Mouse (Mus musculus) neural tube, embryonic 14.5 days (tissue): Measurements from ENCODE around the gene Myl7. TPM values are rescaled to one million over a fixed set of nuclear protein-coding genes. Genes with fewer than 3 reads are reported as not detected.
A peak's percentile ranks its signal among the peaks of the same experiment; 100 is the strongest.

Experiments used
- ATAC-seq: fragments of 200-750 bp; cut with Nextera tagmentation; 2 replicates; pipeline ENCODE4 v1.8.0; 2017; ENCODE audit warnings: low read depth, mild to moderate bottlenecking, moderate TSS enrichment, moderate library complexity
- H3K27ac ChIP-seq: fragments of 300-500 bp; sonication (generic); 2 replicates; pipeline ENCODE4 v1.5.1; 2014; ENCODE audit warnings: low read depth, mild to moderate bottlenecking, control low read depth, low read length, moderate library complexity, mixed read lengths
- H3K27me3 ChIP-seq: fragments of 300-500 bp; sonication (generic); 2 replicates; pipeline ENCODE4 v1.6.1; 2014; ENCODE audit warnings: low read length; ENCODE audit not compliant: control insufficient read depth, insufficient read depth
- H3K36me3 ChIP-seq: fragments of 300-500 bp; sonication (generic); 2 replicates; pipeline ENCODE4 v1.6.1; 2014; ENCODE audit warnings: low read length, mixed read lengths; ENCODE audit not compliant: control insufficient read depth, insufficient read depth
- H3K4me1 ChIP-seq: fragments of 300-500 bp; sonication (generic); 2 replicates; pipeline ENCODE4 v1.6.1; 2014; ENCODE audit warnings: low read length; ENCODE audit not compliant: control insufficient read depth, insufficient read depth
- H3K4me2 ChIP-seq: fragments of 300-500 bp; sonication (generic); 2 replicates; pipeline ENCODE4 v1.6.1; 2014; ENCODE audit warnings: mild to moderate bottlenecking, low read depth, low read length, control low read depth
- H3K4me3 ChIP-seq: fragments of 300-500 bp; sonication (generic); 2 replicates; pipeline ENCODE4 v1.5.1; 2014; ENCODE audit warnings: low read depth, low read length, control low read depth, mixed read lengths
- H3K9ac ChIP-seq: fragments of 300-500 bp; sonication (generic); replicated peaks from 2 replicates; pipeline ENCODE4 v1.6.1; 2014; ENCODE audit warnings: low read depth, mild to moderate bottlenecking, control low read depth, low read length, mixed read lengths
- H3K9me3 ChIP-seq: fragments of 300-500 bp; sonication (generic); 2 replicates; pipeline ENCODE4 v1.6.1; 2016; ENCODE audit warnings: low read length; ENCODE audit not compliant: control insufficient read depth
- WGBS: fragments of 180-500 bp; shearing (Covaris S2); extraction: QIAGEN DNeasy Blood & Tissue Kit; methylation state at CpG from one replicate; pipeline ENCODE4 v1.1.7; 2014; 5-methylcytosine and 5-hydroxymethylcytosine counted together
- polyA plus RNA-seq: library from polyadenylated mRNA; unstranded; fragments of >200 nt; fragmentation: Nextera tagmentation; extraction: Ambion mirVana; gene quantifications from 2 replicates; pipeline ENCODE4 v1.2.1, GENCODE M21; 2014

Myl7 gene
- polyA plus RNA-seq, 1 experiment from 2014 or later, result not detected

DNA sequence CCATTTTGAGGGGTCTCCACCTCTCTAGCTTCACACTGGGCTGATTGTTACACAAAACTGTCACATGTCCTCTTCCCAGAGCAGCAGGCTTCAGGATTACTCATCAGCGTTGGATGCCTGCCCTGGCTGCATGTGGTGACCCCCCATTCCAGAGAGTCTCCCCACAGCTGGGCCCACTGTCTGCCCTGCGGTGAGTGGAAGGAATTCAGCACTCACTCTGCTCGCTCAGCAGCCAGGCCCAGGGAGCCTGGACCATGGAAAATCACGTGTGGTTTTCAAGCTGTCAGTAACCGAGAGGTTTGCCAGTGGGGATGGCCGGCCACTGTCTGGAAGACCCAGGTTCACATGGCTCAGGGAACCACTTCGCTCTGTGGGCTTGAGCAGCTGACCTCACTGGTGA is 42.7 kb downstream of the Myl7 start:
- Histone ChIP-seq H3K9me3 (no peaks in the 10 kb centered on the region), H3K4me1 (no peaks in the 10 kb centered on the region), H3K27me3 (peaks cover 4% of the 10 kb centered on the region; the same call in 1 of the 2 replicates), H3K27ac (no peak overlapping the region), H3K9ac (no peak overlapping the region), H3K36me3 (no peaks in the 10 kb centered on the region), H3K4me2 (no peak overlapping the region), H3K4me3 (no peak overlapping the region)
- 43% methylated on average over 7 of the region's 7 CpGs for WGBS
- ATAC-seq, result peak; percentile 24; the same call in 1 of the 2 replicates

DNA sequence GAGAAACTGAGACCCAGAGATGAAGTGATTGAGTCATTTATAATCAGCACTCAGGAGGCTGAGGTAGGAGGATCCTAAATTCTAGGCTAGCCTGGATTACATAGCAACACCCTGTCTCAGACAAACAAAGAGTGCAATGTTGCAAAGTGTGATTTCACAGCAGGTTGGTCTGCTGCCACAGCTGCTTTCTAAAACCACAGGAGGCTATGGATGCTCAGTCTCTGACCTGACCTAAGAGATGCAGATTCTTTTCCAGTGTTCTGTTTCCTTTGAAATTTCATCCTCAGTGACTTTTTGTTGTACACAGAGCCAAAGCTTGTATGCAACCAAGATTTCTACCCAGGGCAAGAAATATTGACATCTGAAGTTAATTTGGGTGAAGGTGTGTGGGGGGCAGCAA is 43.1 kb downstream of the Myl7 start:
- ATAC-seq, result no peak
- Histone ChIP-seq H3K36me3 (no peaks in the 10 kb centered on the region), H3K4me2 (no peak overlapping the region), H3K9ac (no peak overlapping the region), H3K27ac (no peak overlapping the region), H3K9me3 (no peaks in the 10 kb centered on the region), H3K27me3 (peaks cover 4% of the 10 kb centered on the region; the same call in 1 of the 2 replicates), H3K4me1 (no peaks in the 10 kb centered on the region), H3K4me3 (no peak overlapping the region)

DNA sequence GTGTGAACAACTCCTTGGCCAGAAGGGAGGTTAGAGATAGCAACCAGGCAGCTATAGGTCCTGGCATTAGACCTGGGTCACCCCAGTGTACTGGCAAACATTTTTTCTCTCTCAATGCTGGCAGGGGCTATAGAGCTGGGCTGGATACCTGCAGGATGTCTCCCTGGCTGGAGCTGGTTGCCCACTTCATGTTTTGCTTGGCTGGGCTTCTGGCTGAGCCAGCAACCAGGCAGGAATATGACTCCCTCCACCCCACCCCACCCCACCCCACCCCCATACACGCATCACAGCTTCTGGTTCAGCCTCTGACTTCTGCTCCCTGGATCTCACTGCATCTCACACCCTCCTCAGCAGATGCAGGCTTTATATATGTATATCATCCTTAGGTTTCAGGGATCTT is 46.3 kb downstream of the Myl7 start:
- Histone ChIP-seq H3K27me3 (no peaks in the 10 kb centered on the region), H3K9me3 (no peaks in the 10 kb centered on the region), H3K4me2 (no peak overlapping the region), H3K4me3 (no peak overlapping the region), H3K4me1 (no peaks in the 10 kb centered on the region), H3K9ac (no peak overlapping the region), H3K27ac (no peak overlapping the region), H3K36me3 (no peaks in the 10 kb centered on the region)
- 77% methylated on average over 1 of the region's 1 CpGs for WGBS
- ATAC-seq, result no peak

DNA sequence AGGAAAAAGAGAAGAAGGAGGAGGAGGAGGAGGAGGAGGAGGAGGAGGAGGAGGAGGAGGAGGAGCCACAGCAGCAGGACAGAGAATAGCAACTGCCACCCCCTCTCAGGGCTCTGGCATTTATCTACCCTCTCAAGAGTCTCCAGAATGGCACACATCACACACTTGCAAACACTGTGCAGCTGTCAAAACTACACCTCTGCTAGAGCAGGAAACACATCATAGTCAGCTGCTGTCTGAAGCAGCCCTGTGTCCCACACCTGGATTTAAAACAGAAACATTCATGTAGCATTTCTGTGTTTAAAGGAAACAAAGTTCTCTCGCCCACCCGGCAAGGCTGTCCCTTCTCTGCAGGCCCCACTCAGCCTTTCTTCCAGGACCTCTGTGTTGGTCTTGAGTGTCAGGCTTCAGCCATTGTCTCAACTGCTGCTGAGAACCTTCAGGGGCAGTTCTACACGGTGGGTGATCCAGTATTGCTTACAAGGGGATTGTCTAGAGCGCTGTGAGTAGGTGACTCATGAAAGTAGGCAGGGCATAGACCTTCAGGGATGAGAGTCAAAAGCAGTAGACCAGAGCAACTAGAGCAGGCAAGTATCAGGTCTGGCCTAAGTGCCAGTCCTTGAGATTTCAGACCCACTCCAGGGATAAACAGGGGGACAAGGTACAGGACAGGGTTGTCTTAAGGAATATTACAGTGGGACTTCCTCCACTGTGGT is 47.4 kb downstream of the Myl7 start:
- WGBS, result 71% methylated on average over 4 of the region's 4 CpGs

DNA sequence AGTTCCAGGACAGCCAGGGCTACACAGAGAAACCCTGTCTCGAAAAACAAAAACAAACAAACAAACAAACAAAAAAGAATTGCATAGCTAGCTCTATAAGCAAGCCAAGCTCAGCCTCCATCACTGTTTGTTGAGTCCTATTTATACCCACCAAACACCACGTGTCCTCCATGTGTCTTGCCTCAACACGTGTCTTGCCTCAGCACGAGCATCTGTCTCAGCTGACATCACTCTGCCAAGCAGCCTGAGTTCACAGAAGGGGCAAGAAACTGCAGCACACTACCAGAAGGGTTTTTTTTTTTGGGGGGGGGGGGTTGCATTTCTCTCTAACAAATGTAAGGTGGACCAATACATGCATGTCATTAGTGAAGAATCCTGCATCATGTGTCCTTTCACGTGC is 48.1 kb downstream of the Myl7 start:
- Histone ChIP-seq H3K27me3 (no peaks in the 10 kb centered on the region), H3K4me1 (no peaks in the 10 kb centered on the region), H3K4me2 (no peak overlapping the region), H3K4me3 (no peak overlapping the region), H3K27ac (no peak overlapping the region), H3K9me3 (no peaks in the 10 kb centered on the region), H3K9ac (no peak overlapping the region), H3K36me3 (no peaks in the 10 kb centered on the region)
- no peak for ATAC-seq
- WGBS, result 84% methylated on average over 5 of the region's 5 CpGs

More for the DNA sequence above, 47.4 kb downstream of the Myl7 start:
- no peak for ATAC-seq
- no peak overlapping the region for H3K4me3 ChIP-seq
- H3K9ac ChIP-seq, result no peak overlapping the region
- H3K4me1 ChIP-seq, result no peaks in the 10 kb centered on the region
- no peaks in the 10 kb centered on the region for H3K27me3 ChIP-seq
- H3K36me3 ChIP-seq, result no peaks in the 10 kb centered on the region
- no peak overlapping the region for H3K4me2 ChIP-seq
- no peak overlapping the region for H3K27ac ChIP-seq
- H3K9me3 ChIP-seq, result no peaks in the 10 kb centered on the region

DNA sequence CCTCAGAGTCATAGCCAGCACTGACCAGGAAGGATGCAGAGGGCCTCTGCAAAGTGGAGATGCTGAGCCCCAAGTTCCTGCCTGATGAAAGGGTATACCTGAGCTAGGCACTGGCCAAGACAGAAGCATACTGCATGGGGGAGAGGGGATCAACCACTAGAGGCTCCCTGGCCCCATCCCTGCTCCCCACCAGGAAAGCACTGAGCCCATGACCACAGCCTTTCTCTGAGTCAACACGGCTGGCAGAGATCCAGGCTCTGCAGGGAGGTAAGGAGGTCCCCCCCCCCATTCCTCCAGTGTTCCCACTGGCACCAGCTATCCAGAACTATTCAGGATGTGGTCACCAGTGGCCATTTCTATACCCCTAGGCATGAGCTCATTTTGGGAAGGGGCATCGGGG is 49.3 kb downstream of the Myl7 start:
- ATAC-seq, result no peak
- Histone ChIP-seq H3K4me3 (no peak overlapping the region), H3K27ac (no peak overlapping the region), H3K4me1 (no peaks in the 10 kb centered on the region), H3K9ac (no peak overlapping the region), H3K9me3 (no peaks in the 10 kb centered on the region), H3K36me3 (no peaks in the 10 kb centered on the region), H3K4me2 (no peak overlapping the region), H3K27me3 (no peaks in the 10 kb centered on the region)
- 74% methylated on average over 2 of the region's 2 CpGs for WGBS

DNA sequence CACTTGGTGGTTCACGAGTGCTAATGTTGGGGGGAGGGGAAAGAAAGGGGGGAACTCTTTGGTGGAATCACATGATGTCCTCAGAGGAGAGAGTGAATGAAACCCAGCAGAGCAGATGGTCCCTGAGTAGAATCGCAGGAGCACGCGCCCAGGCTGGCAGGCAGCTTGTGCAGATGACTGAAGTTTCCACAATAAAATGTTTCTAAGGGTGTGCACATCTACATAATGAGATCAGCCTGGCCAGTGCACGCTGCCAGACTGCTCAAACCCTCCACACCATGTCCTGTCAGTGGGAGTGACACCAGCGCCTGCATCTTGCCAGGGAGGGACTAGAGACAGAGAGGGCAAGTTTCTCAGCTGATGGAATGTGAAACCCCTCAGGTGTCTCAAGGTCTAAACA is 49.8 kb downstream of the Myl7 start:
- no peaks in the 10 kb centered on the region for H3K9me3 ChIP-seq
- H3K4me1 ChIP-seq, result no peaks in the 10 kb centered on the region
- no peaks in the 10 kb centered on the region for H3K36me3 ChIP-seq
- H3K4me2 ChIP-seq, result no peak overlapping the region
- no peak; the same call in 1 of the 2 replicates for ATAC-seq
- no peak overlapping the region for H3K4me3 ChIP-seq
- no peaks in the 10 kb centered on the region for H3K27me3 ChIP-seq
- WGBS, result 20% methylated on average over 6 of the region's 6 CpGs
- no peak overlapping the region for H3K9ac ChIP-seq
- no peak overlapping the region for H3K27ac ChIP-seq

DNA sequence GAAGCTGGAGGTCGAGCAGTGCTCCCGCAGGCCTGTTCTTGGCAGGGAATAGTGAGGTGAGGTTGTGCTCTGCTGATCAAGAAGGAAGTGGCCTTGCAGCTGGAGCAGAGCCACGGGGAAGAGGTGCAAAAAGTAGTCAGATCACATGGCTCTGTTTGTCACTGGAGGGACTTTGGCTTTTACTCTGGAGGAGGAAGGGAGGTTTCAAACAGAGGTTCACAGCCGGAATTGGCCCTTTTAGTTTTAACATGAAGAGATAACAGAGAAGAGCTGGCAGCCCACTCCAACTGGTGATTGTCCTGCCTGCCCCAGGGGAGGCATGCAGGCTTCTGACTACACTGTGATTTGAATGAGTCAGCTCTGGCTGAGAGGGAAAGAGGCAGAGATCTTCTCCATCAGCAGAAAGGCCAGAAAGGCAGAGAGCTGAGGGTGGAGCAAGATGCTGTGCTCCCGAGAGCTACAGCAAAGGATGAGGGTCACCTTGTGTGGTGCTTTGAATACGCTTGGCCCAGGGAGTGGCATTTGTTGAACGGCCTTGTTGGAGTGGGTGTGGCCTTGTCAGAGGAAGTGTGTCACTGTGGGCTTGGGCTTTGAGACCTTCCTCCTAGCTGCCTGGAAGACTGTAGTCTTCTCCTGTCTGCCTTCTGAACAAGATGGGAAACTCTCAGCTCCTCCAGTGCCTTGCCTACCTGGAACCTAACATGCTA is 51.8 kb downstream of the Myl7 start:
- 68% methylated on average over 7 of the region's 7 CpGs for WGBS
- no peak overlapping the region for H3K27ac ChIP-seq
- H3K36me3 ChIP-seq, result no peaks in the 10 kb centered on the region
- no peaks in the 10 kb centered on the region for H3K9me3 ChIP-seq
- no peak overlapping the region for H3K4me2 ChIP-seq
- H3K27me3 ChIP-seq, result no peaks in the 10 kb centered on the region
- ATAC-seq, result no peak
- H3K4me3 ChIP-seq, result no peak overlapping the region
- H3K4me1 ChIP-seq, result no peaks in the 10 kb centered on the region
- H3K9ac ChIP-seq, result no peak overlapping the region
